Mouse (Mus musculus): ENCODE data around the gene Arfgef2. TPM values are rescaled to one million over a fixed set of nuclear protein-coding genes. Genes with fewer than 3 reads are reported as not detected.

Gene Arfgef2
- polyA plus RNA-seq, 1 experiment: 27.9 TPM

GRCm38 (mm10) chr2:166841813-166842212 lies 36.4 kb downstream of the Arfgef2 start:
- Histone ChIP-seq H3K27me3 (ENCODE audit: control insufficient read depth, insufficient read depth, low read length) (no peaks in the 10 kb centered on the region), H3K4me1 (ENCODE audit: control insufficient read depth, insufficient read depth, low read length) (no peaks in the 10 kb centered on the region), H3K4me3 (replicated peaks; ENCODE audit: insufficient read depth, low read depth, low read length) (no peak overlapping the region), H3K27ac (ENCODE audit: insufficient read depth, low read length) (no peak overlapping the region)
- 57% methylated on average over 4 of the region's 4 CpGs for WGBS
- no peak for DNase-seq
- TF ChIP-seq CTCF (IDR thresholded peaks at IDR 0.05; ENCODE audit: borderline replicate concordance, insufficient read depth, low read depth, low read length) (no peak), POLR2A (IDR thresholded peaks at IDR 0.05; ENCODE audit: borderline replicate concordance, insufficient read depth, low read length) (no peak)

GRCm38 (mm10) chr2:166850691-166851090 lies 45.3 kb downstream of the Arfgef2 start:
- Histone ChIP-seq H3K27me3 (ENCODE audit: control insufficient read depth, insufficient read depth, low read length) (no peaks in the 10 kb centered on the region), H3K27ac (ENCODE audit: insufficient read depth, low read length) (no peak overlapping the region), H3K4me1 (ENCODE audit: control insufficient read depth, insufficient read depth, low read length) (no peaks in the 10 kb centered on the region), H3K4me3 (replicated peaks; ENCODE audit: insufficient read depth, low read depth, low read length) (no peak overlapping the region)
- no peak for TF ChIP-seq POLR2A (IDR thresholded peaks at IDR 0.05; ENCODE audit: borderline replicate concordance, insufficient read depth, low read length)
- no peak for TF ChIP-seq CTCF (IDR thresholded peaks at IDR 0.05; ENCODE audit: borderline replicate concordance, insufficient read depth, low read depth, low read length)
- no peak for DNase-seq
- WGBS: 82% methylated on average over 11 of the region's 11 CpGs

GRCm38 (mm10) chr2:166852270-166852669 lies 46.9 kb downstream of the Arfgef2 start:
- 97% methylated on average over 7 of the region's 7 CpGs for WGBS
- no peak overlapping the region for H3K27ac ChIP-seq (ENCODE audit: insufficient read depth, low read length)

DNA sequence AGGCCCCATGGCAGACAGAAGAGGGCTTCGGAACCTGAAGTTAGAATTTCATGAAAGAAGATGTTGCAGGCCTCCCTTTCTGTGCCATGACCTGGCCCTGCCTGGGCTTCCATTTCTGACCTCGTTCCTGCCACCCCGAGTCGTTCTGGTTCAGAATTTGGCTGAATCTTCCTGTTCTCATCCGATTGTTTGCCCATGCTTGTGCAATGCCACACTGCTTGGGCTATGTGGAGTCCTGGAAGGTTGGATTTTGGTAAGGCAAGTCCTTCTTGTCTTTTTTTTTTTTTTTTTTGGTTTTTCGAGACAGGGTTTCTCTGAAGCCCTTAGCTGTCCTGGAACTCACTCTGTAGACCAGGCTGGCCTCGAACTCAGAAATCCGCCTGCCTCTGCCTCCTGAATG lies 50.4 kb downstream of the Arfgef2 start:
- H3K27ac ChIP-seq (ENCODE audit: insufficient read depth, low read length): no peak overlapping the region
- H3K4me1 ChIP-seq (ENCODE audit: control insufficient read depth, insufficient read depth, low read length): no peaks in the 10 kb centered on the region
- H3K27me3 ChIP-seq (ENCODE audit: control insufficient read depth, insufficient read depth, low read length): no peaks in the 10 kb centered on the region
- DNase-seq: no peak
- 92% methylated on average over 8 of the region's 8 CpGs for WGBS
- H3K4me3 ChIP-seq (replicated peaks; ENCODE audit: insufficient read depth, low read depth, low read length): no peak overlapping the region
- TF ChIP-seq POLR2A (IDR thresholded peaks at IDR 0.05; ENCODE audit: borderline replicate concordance, insufficient read depth, low read length): no peak
- TF ChIP-seq CTCF (IDR thresholded peaks at IDR 0.05; ENCODE audit: borderline replicate concordance, insufficient read depth, low read depth, low read length): no peak

More at GRCm38 (mm10) chr2:166852270-166852669, 46.9 kb downstream of the Arfgef2 start:
- Histone ChIP-seq H3K4me3 (replicated peaks; ENCODE audit: insufficient read depth, low read depth, low read length) (no peak overlapping the region), H3K4me1 (ENCODE audit: control insufficient read depth, insufficient read depth, low read length) (no peaks in the 10 kb centered on the region), H3K27me3 (ENCODE audit: control insufficient read depth, insufficient read depth, low read length) (no peaks in the 10 kb centered on the region)
- TF ChIP-seq POLR2A (IDR thresholded peaks at IDR 0.05; ENCODE audit: borderline replicate concordance, insufficient read depth, low read length): no peak
- peak; percentile 38; the same call in 1 of the 2 replicates for TF ChIP-seq CTCF (IDR thresholded peaks at IDR 0.05; ENCODE audit: borderline replicate concordance, insufficient read depth, low read depth, low read length)
- no peak for DNase-seq

DNA sequence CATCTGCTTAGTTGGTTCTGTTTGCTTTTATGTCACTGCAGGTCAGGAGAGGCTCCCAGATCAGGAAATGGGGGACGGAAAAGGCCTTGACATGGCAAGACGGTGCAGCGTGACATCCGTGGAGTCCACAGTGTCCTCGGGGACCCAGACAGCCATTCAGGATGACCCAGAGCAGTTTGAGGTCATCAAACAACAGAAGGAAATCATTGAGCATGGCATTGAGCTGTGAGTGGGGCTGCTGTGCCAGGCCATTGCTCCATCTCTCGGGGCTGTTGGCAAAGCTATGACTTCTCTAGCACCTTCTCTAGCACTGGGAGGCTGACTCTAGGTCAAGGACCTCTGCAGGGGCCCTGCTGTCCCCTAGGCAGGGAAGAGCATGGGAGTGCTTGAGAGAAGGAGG lies 51.0 kb downstream of the Arfgef2 start:
- Histone ChIP-seq H3K27ac (ENCODE audit: insufficient read depth, low read length) (no peak overlapping the region), H3K4me1 (ENCODE audit: control insufficient read depth, insufficient read depth, low read length) (no peaks in the 10 kb centered on the region), H3K4me3 (replicated peaks; ENCODE audit: insufficient read depth, low read depth, low read length) (no peak overlapping the region), H3K27me3 (ENCODE audit: control insufficient read depth, insufficient read depth, low read length) (no peaks in the 10 kb centered on the region)
- no peak for TF ChIP-seq POLR2A (IDR thresholded peaks at IDR 0.05; ENCODE audit: borderline replicate concordance, insufficient read depth, low read length)
- TF ChIP-seq CTCF (IDR thresholded peaks at IDR 0.05; ENCODE audit: borderline replicate concordance, insufficient read depth, low read depth, low read length): no peak
- DNase-seq: no peak
- WGBS: 79% methylated on average over 6 of the region's 6 CpGs

DNA sequence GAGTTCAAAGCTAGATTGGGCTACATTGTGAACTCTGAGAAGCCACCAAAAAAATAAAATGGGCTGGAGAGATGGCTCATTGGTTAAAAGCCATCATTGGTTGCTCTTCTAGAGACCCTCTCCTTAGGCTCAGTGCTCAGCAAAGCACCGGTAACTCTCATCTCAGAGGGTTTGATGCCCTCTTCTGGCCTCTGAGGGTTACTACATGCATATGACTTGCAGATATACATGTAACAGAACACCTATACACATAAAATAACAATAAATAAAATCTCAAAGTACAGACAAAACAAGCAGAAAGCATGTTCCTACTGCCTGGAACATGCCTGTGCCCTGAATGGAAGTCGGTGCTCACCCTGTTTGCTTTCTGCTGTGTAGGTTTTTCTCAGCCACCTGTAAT lies 51.7 kb downstream of the Arfgef2 start:
- H3K4me1 ChIP-seq (ENCODE audit: control insufficient read depth, insufficient read depth, low read length): no peaks in the 10 kb centered on the region
- WGBS: 92% methylated on average over 2 of the region's 2 CpGs
- no peaks in the 10 kb centered on the region for H3K27me3 ChIP-seq (ENCODE audit: control insufficient read depth, insufficient read depth, low read length)
- H3K4me3 ChIP-seq (replicated peaks; ENCODE audit: insufficient read depth, low read depth, low read length): no peak overlapping the region
- no peak for TF ChIP-seq POLR2A (IDR thresholded peaks at IDR 0.05; ENCODE audit: borderline replicate concordance, insufficient read depth, low read length)
- TF ChIP-seq CTCF (IDR thresholded peaks at IDR 0.05; ENCODE audit: borderline replicate concordance, insufficient read depth, low read depth, low read length): no peak
- DNase-seq: no peak
- no peak overlapping the region for H3K27ac ChIP-seq (ENCODE audit: insufficient read depth, low read length)

DNA sequence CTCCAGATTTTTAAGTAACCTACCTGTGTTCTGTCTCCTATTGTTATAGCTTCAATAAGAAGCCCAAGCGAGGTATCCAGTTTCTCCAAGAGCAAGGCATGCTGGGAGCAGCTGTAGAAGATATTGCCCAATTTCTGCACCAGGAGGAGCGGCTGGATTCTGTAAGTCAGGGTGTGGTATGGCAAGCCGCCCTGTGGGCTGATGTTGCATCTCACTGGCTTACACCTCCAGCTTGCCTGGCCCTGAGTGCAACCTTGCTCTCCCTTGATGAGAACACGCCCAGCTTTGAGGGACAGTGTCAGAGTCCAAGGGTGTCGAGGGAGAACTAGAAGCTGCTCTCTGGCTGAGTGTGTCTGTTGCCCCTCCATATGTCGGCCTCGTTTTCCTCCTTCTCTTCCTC lies 53.8 kb downstream of the Arfgef2 start:
- no peak for DNase-seq
- Histone ChIP-seq H3K27me3 (ENCODE audit: control insufficient read depth, insufficient read depth, low read length) (no peaks in the 10 kb centered on the region), H3K4me3 (replicated peaks; ENCODE audit: insufficient read depth, low read depth, low read length) (no peak overlapping the region), H3K27ac (ENCODE audit: insufficient read depth, low read length) (no peak overlapping the region), H3K4me1 (ENCODE audit: control insufficient read depth, insufficient read depth, low read length) (no peaks in the 10 kb centered on the region)
- 80% methylated on average over 7 of the region's 7 CpGs for WGBS
- TF ChIP-seq POLR2A (IDR thresholded peaks at IDR 0.05; ENCODE audit: borderline replicate concordance, insufficient read depth, low read length): no peak
- TF ChIP-seq CTCF (IDR thresholded peaks at IDR 0.05; ENCODE audit: borderline replicate concordance, insufficient read depth, low read depth, low read length): no peak

- WGBS: 55% methylated on average over 3 of the region's 3 CpGs
These were observed 57.1 kb downstream of the Arfgef2 start for GRCm38 (mm10) chr2:166862505-166862904.

More at GRCm38 (mm10) chr2:166862505-166862904, 57.1 kb downstream of the Arfgef2 start:
- TF ChIP-seq CTCF (IDR thresholded peaks at IDR 0.05; ENCODE audit: borderline replicate concordance, insufficient read depth, low read depth, low read length) (no peak), POLR2A (IDR thresholded peaks at IDR 0.05; ENCODE audit: borderline replicate concordance, insufficient read depth, low read length) (no peak)
- no peak overlapping the region for H3K4me3 ChIP-seq (replicated peaks; ENCODE audit: insufficient read depth, low read depth, low read length)
- no peaks in the 10 kb centered on the region for H3K4me1 ChIP-seq (ENCODE audit: control insufficient read depth, insufficient read depth, low read length)
- H3K27ac ChIP-seq (ENCODE audit: insufficient read depth, low read length): no peak overlapping the region
- no peaks in the 10 kb centered on the region for H3K27me3 ChIP-seq (ENCODE audit: control insufficient read depth, insufficient read depth, low read length)
- DNase-seq: no peak
